Mouse (Mus musculus): ENCODE measurements around the gene Gypa.

Gene Gypa

GRCm38 (mm10) chr8:80550436-80550835 lies 56.9 kb downstream of the Gypa start:
- DNase-seq (ENCODE audit: low spot score), result no peak

- DNase-seq (ENCODE audit: low spot score), result no peak
Observed at GRCm38 (mm10) chr8:80551303-80551702, 57.7 kb downstream of the Gypa start.

GRCm38 (mm10) chr8:80554991-80555390 lies 61.4 kb downstream of the Gypa start:
- DNase-seq (ENCODE audit: low spot score), result no peak

Data from urinary bladder, postnatal 10 days (tissue).